Mouse (Mus musculus): ENCODE measurements around the gene Rbm12. TPM values are rescaled to one million over a fixed set of nuclear protein-coding genes. Genes with fewer than 3 reads are reported as not detected.
"Not testable (repeated sequence)": the region's sequence is repeated elsewhere in the genome, so short reads cannot be mapped to it uniquely, and the experiment has no call there.

Rbm12 gene
- polyA plus RNA-seq, 1 experiment from 2014 or later = 20.0 TPM

DNA sequence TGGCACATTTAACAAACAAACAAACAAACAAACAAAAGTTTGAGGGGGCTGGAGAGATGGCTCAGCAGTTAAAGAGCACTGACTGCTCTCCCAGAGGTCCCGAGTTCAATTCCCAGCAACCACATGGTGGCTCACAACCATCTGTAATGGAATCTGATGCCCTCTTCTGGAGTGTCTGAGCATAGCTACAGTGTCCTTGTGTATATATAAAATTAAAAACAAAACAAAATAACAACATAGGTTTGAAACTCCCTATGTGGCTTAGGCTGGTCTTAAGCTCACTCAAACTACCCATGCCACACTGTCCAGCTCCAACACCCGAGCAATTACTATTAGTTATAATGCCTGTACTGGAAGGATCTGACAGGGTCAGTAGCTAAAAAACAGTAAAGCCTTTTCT lies 31.0 kb upstream of the Rbm12 start:
- Histone ChIP-seq H3K36me3 (ENCODE audit: control insufficient read depth, insufficient read depth, low read length) (peaks cover 18% of the 10 kb centered on the region), H3K27ac (ENCODE audit: low read depth, low read length) (no peak overlapping the region), H3K9ac (ENCODE audit: low read depth, low read length) (peak overlapping the region; percentile 97)

GRCm38 (mm10) chr2:156135695-156136094 lies 23.9 kb upstream of the Rbm12 start:
- H3K4me1 ChIP-seq (replicated peaks; ENCODE audit: control insufficient read depth, insufficient read depth, low read length) = no peaks in the 10 kb centered on the region
- peaks cover 13% of the 10 kb centered on the region for H3K36me3 ChIP-seq (ENCODE audit: control insufficient read depth, insufficient read depth, low read length)
- H3K27me3 ChIP-seq (replicated peaks; ENCODE audit: control insufficient read depth, insufficient read depth, low read length) = no peaks in the 10 kb centered on the region
- DNase-seq (ENCODE audit: low spot score) = no peak
- H3K4me3 ChIP-seq (ENCODE audit: low read depth, low read length) = no peak overlapping the region
- no peak overlapping the region for H3K27ac ChIP-seq (ENCODE audit: low read depth, low read length)
- no peaks in the 10 kb centered on the region for H3K9me3 ChIP-seq (ENCODE audit: control insufficient read depth, low read length)
- no peak for ATAC-seq (replicated peaks; ENCODE audit: low FRiP score)
- 84% methylated on average over 6 of the region's 6 CpGs for WGBS
- H3K4me2 ChIP-seq = no peak overlapping the region
- no peak overlapping the region for H3K9ac ChIP-seq (ENCODE audit: low read depth, low read length)

More for the DNA sequence above, 31.0 kb upstream of the Rbm12 start:
- no peaks in the 10 kb centered on the region for H3K9me3 ChIP-seq (ENCODE audit: control insufficient read depth, low read length)
- peaks cover 8% of the 10 kb centered on the region; the same call in 1 of the 2 replicates for H3K4me1 ChIP-seq (replicated peaks; ENCODE audit: control insufficient read depth, insufficient read depth, low read length)
- WGBS = 86% methylated on average over 2 of the region's 2 CpGs
- DNase-seq (ENCODE audit: low spot score) (no peak), ATAC-seq (replicated peaks; ENCODE audit: low FRiP score) (no peak)
- H3K4me2 ChIP-seq = peak overlapping the region; percentile 79
- H3K4me3 ChIP-seq (ENCODE audit: low read depth, low read length) = peak overlapping the region; percentile 89
- H3K27me3 ChIP-seq (replicated peaks; ENCODE audit: control insufficient read depth, insufficient read depth, low read length) = no peaks in the 10 kb centered on the region

- WGBS = 83% methylated on average over 5 of the region's 5 CpGs
- Histone ChIP-seq H3K4me1 (replicated peaks; ENCODE audit: control insufficient read depth, insufficient read depth, low read length) (no peaks in the 10 kb centered on the region), H3K9ac (ENCODE audit: low read depth, low read length) (no peak overlapping the region), H3K27ac (ENCODE audit: low read depth, low read length) (no peak overlapping the region), H3K27me3 (replicated peaks; ENCODE audit: control insufficient read depth, insufficient read depth, low read length) (no peaks in the 10 kb centered on the region), H3K36me3 (ENCODE audit: control insufficient read depth, insufficient read depth, low read length) (peaks cover 9% of the 10 kb centered on the region), H3K4me3 (ENCODE audit: low read depth, low read length) (no peak overlapping the region), H3K4me2 (no peak overlapping the region), H3K9me3 (ENCODE audit: control insufficient read depth, low read length) (no peaks in the 10 kb centered on the region)
- ATAC-seq (replicated peaks; ENCODE audit: low FRiP score) (no peak), DNase-seq (ENCODE audit: low spot score) (no peak)
Observed at GRCm38 (mm10) chr2:156134161-156134560, 22.4 kb upstream of the Rbm12 start.

DNA sequence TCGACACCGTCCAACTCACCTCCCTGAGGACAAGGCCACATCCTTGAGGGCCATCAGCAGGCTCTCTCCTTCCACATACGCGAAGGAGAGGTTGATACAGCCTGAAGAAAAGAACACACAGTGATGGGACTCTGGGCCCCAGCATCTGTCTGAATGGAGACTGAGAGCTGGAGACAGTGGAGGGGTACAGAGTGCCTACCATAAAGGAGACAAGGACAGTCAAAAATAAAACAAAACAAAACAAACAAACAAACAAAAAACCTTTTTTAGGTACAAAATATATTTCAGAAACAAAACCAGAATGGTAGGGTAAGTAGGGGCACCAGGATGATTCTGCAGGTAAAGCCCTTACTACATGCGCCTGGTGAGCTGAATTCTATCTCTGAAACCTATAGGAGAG lies 15.2 kb upstream of the Rbm12 start, which contains the start of gene Gm28036:
Gene Gm28036 (minus strand): TSS at position 101 of the 400 bp plus-strand sequence.
- no peaks in the 10 kb centered on the region for H3K27me3 ChIP-seq (replicated peaks; ENCODE audit: control insufficient read depth, insufficient read depth, low read length)
- no peak for ATAC-seq (replicated peaks; ENCODE audit: low FRiP score)
- H3K36me3 ChIP-seq (ENCODE audit: control insufficient read depth, insufficient read depth, low read length) = peaks cover 20% of the 10 kb centered on the region
- H3K9ac ChIP-seq (ENCODE audit: low read depth, low read length) = no peak within 1 kb of the TSS
- WGBS = 92% methylated on average over 5 of the region's 5 CpGs
- no peak within 1 kb of the TSS for H3K4me2 ChIP-seq
- no peak within 1 kb of the TSS for H3K27ac ChIP-seq (ENCODE audit: low read depth, low read length)
- no peaks in the 10 kb centered on the region for H3K9me3 ChIP-seq (ENCODE audit: control insufficient read depth, low read length)
- no peak within 1 kb of the TSS for H3K4me3 ChIP-seq (ENCODE audit: low read depth, low read length)
- no peak for DNase-seq (ENCODE audit: low spot score)
- H3K4me1 ChIP-seq (replicated peaks; ENCODE audit: control insufficient read depth, insufficient read depth, low read length) = no peaks in the 10 kb centered on the region

GRCm38 (mm10) chr2:156123731-156124130 lies 12.0 kb upstream of the Rbm12 start:
- Histone ChIP-seq H3K9ac (ENCODE audit: low read depth, low read length) (no peak overlapping the region), H3K27me3 (replicated peaks; ENCODE audit: control insufficient read depth, insufficient read depth, low read length) (no peaks in the 10 kb centered on the region), H3K36me3 (ENCODE audit: control insufficient read depth, insufficient read depth, low read length) (peaks cover 15% of the 10 kb centered on the region; the same call in 1 of the 2 replicates), H3K4me1 (replicated peaks; ENCODE audit: control insufficient read depth, insufficient read depth, low read length) (no peaks in the 10 kb centered on the region), H3K4me2 (no peak overlapping the region), H3K27ac (ENCODE audit: low read depth, low read length) (no peak overlapping the region), H3K4me3 (ENCODE audit: low read depth, low read length) (no peak overlapping the region), H3K9me3 (ENCODE audit: control insufficient read depth, low read length) (no peaks in the 10 kb centered on the region)
- no peak for DNase-seq (ENCODE audit: low spot score)
- WGBS = 91% methylated on average over 5 of the region's 5 CpGs
- ATAC-seq (replicated peaks; ENCODE audit: low FRiP score) = no peak

- H3K27ac ChIP-seq (ENCODE audit: low read depth, low read length) = no peak overlapping the region
- no peaks in the 10 kb centered on the region for H3K4me1 ChIP-seq (replicated peaks; ENCODE audit: control insufficient read depth, insufficient read depth, low read length)
- DNase-seq (ENCODE audit: low spot score) = no peak
- H3K9me3 ChIP-seq (ENCODE audit: control insufficient read depth, low read length) = no peaks in the 10 kb centered on the region
- H3K27me3 ChIP-seq (replicated peaks; ENCODE audit: control insufficient read depth, insufficient read depth, low read length) = no peaks in the 10 kb centered on the region
- no peak for ATAC-seq (replicated peaks; ENCODE audit: low FRiP score)
- H3K4me2 ChIP-seq = no peak overlapping the region
- H3K36me3 ChIP-seq (ENCODE audit: control insufficient read depth, insufficient read depth, low read length) = peaks cover 6% of the 10 kb centered on the region; the same call in 1 of the 2 replicates
- H3K9ac ChIP-seq (ENCODE audit: low read depth, low read length) = no peak overlapping the region
- H3K4me3 ChIP-seq (ENCODE audit: low read depth, low read length) = no peak overlapping the region
Observed at GRCm38 (mm10) chr2:156119566-156119965, 7.8 kb upstream of the Rbm12 start.

DNA sequence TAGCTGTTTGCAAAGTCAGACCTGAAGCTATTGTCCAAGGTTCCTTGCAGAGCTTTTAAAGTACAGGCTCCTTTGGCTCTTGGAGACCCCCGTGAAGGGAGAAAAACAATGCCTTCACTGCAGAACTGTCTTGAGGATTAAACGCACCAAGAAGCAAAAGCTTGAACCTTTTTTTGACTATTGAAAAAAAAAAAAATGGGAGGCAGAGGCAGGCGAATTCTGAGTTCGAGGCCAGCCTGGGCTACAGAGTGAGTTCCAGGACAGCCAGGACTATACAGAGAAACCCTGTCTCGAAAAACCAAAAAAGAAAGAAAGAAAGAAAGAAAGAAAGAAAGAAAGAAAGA lies 274 bp upstream of the Rbm12 start:
- peak overlapping the region; percentile 86 for H3K4me2 ChIP-seq
- not testable (repeated sequence) for H3K9me3 ChIP-seq (ENCODE audit: control insufficient read depth, low read length); DNase-seq (ENCODE audit: low spot score); H3K36me3 ChIP-seq (ENCODE audit: control insufficient read depth, insufficient read depth, low read length); H3K27me3 ChIP-seq (replicated peaks; ENCODE audit: control insufficient read depth, insufficient read depth, low read length); ATAC-seq (replicated peaks; ENCODE audit: low FRiP score)
- peak overlapping the region; percentile 86 for H3K9ac ChIP-seq (ENCODE audit: low read depth, low read length)
- H3K4me1 ChIP-seq (replicated peaks; ENCODE audit: control insufficient read depth, insufficient read depth, low read length) = peaks cover 15% of the 10 kb centered on the region
- peak overlapping the region; percentile 87 for H3K27ac ChIP-seq (ENCODE audit: low read depth, low read length)
- WGBS = 19% methylated on average over 5 of the region's 5 CpGs
- peak overlapping the region; percentile 88 for H3K4me3 ChIP-seq (ENCODE audit: low read depth, low read length)

DNA sequence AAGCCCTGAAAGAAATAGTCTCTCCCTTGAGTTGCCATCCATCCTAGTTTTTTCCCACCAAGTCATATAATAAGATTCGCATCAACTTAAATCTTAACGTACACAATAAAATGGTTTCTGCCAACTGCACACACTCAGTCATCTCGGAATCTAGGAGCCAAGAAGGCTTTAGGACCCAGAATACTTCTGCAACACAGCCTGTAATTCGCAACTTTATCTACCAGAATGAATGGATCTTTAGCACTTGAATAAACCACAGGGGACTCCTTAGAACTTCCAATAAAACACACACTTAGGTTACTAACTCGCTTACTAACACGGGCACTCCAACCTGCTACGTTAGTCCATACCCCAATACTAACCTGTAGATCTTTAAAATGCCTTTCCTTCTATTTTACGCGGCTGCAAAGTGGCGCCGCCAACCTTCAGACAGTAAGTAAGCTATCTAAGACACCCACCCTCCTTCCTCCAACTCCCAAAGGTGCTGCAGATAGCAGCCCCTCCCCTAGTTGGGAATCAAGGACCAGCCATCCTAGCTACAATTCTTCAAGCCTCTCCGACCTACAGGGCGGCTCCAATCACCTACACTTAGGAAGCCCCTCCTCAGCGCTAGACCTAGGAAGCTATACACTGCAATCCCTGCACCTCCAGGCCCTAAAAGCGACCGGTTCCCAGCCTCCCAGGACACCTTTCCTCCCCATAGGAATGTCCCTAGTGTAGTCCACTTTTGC lies 986 bp downstream of the Rbm12 start:
- no peak for DNase-seq (ENCODE audit: low spot score)
- peak overlapping the region; percentile 87 for H3K27ac ChIP-seq (ENCODE audit: low read depth, low read length)

DNA sequence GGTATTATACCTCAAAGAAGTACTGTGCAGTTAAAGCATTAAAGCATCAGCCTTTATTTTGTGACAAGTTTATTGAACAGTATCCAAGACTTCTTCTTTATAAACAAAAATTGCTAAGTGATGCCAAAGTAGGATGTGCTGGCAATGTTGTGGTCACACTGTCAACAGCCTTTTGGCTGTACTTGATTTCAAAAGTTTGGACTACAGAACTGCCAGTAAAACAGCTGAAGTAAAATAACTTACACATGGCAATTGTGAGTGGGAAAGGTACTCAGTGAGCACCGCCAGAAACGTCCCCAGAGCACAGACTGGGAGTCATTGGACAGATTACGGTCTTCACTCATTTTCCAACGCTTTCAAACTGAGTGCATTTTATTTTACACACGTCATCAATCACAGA lies 19.9 kb downstream of the Rbm12 start:
- H3K9me3 ChIP-seq (ENCODE audit: control insufficient read depth, low read length) = no peaks in the 10 kb centered on the region
- H3K4me3 ChIP-seq (ENCODE audit: low read depth, low read length) = no peak overlapping the region
- 85% methylated on average over 5 of the region's 5 CpGs for WGBS
- DNase-seq (ENCODE audit: low spot score) = no peak
- ATAC-seq (replicated peaks; ENCODE audit: low FRiP score) = no peak
- no peak overlapping the region for H3K4me2 ChIP-seq
- H3K9ac ChIP-seq (ENCODE audit: low read depth, low read length) = no peak overlapping the region
- H3K27ac ChIP-seq (ENCODE audit: low read depth, low read length) = no peak overlapping the region
- peaks cover 14% of the 10 kb centered on the region for H3K36me3 ChIP-seq (ENCODE audit: control insufficient read depth, insufficient read depth, low read length)
- no peaks in the 10 kb centered on the region for H3K27me3 ChIP-seq (replicated peaks; ENCODE audit: control insufficient read depth, insufficient read depth, low read length)
- no peaks in the 10 kb centered on the region for H3K4me1 ChIP-seq (replicated peaks; ENCODE audit: control insufficient read depth, insufficient read depth, low read length)

More for the DNA sequence above, 986 bp downstream of the Rbm12 start:
- WGBS = under 1% methylated on average over 16 of the region's 16 CpGs
- peak overlapping the region; percentile 86 for H3K4me2 ChIP-seq
- H3K9me3 ChIP-seq (ENCODE audit: control insufficient read depth, low read length) = no peaks in the 10 kb centered on the region
- peaks cover 15% of the 10 kb centered on the region for H3K4me1 ChIP-seq (replicated peaks; ENCODE audit: control insufficient read depth, insufficient read depth, low read length)
- H3K4me3 ChIP-seq (ENCODE audit: low read depth, low read length) = peak overlapping the region; percentile 88
- ATAC-seq (replicated peaks; ENCODE audit: low FRiP score) = peak; percentile 74
- peaks cover 2% of the 10 kb centered on the region; the same call in 1 of the 2 replicates for H3K36me3 ChIP-seq (ENCODE audit: control insufficient read depth, insufficient read depth, low read length)
- no peaks in the 10 kb centered on the region for H3K27me3 ChIP-seq (replicated peaks; ENCODE audit: control insufficient read depth, insufficient read depth, low read length)
- peak overlapping the region; percentile 86 for H3K9ac ChIP-seq (ENCODE audit: low read depth, low read length)

Measured in liver, embryonic 11.5 days (tissue).